Mouse (Mus musculus) heart, embryonic 12.5 days (tissue): ENCODE data around the gene Pcyt2. TPM values are rescaled to one million over a fixed set of nuclear protein-coding genes. Genes with fewer than 3 reads are reported as not detected.
"Not testable (repeated sequence)": the region's sequence is repeated elsewhere in the genome, so short reads cannot be mapped to it uniquely, and the experiment has no call there.

Source experiments
- ATAC-seq: fragments of 200-750 bp; cut with Nextera tagmentation; 2 replicates; pipeline ENCODE4 v1.8.0; 2017; ENCODE audit warnings: moderate TSS enrichment, moderate library complexity; ENCODE audit not compliant: insufficient number of reproducible peaks, low FRiP score
- H3K27ac ChIP-seq: fragments of 300-500 bp; sonication (generic); 2 replicates; pipeline ENCODE4 v1.5.1; 2016; ENCODE audit warnings: mild to moderate bottlenecking, moderate library complexity; ENCODE audit not compliant: poor library complexity, severe bottlenecking
- H3K27me3 ChIP-seq: fragments of 300-500 bp; sonication (generic); replicated peaks from 2 replicates; pipeline ENCODE4 v1.6.1; 2016; ENCODE audit warnings: mild to moderate bottlenecking, moderate library complexity
- H3K36me3 ChIP-seq: fragments of 300-500 bp; sonication (generic); 2 replicates; pipeline ENCODE4 v1.6.1; 2016; ENCODE audit warnings: mild to moderate bottlenecking, moderate library complexity
- H3K4me1 ChIP-seq: fragments of 300-500 bp; sonication (generic); replicated peaks from 2 replicates; pipeline ENCODE4 v1.6.1; 2016; ENCODE audit warnings: mild to moderate bottlenecking
- H3K4me2 ChIP-seq: fragments of 300-500 bp; sonication (generic); 2 replicates; pipeline ENCODE4 v1.6.1; 2016; ENCODE audit warnings: mild to moderate bottlenecking, moderate library complexity
- H3K4me3 ChIP-seq: fragments of 300-500 bp; sonication (generic); 2 replicates; pipeline ENCODE4 v1.5.1; 2016; ENCODE audit warnings: mild to moderate bottlenecking
- H3K9ac ChIP-seq: fragments of 300-500 bp; sonication (generic); 2 replicates; pipeline ENCODE4 v1.6.1; 2016; ENCODE audit warnings: mild to moderate bottlenecking, moderate library complexity
- H3K9me3 ChIP-seq: fragments of 300-500 bp; sonication (generic); replicated peaks from 2 replicates; pipeline ENCODE4 v1.6.1; 2016; ENCODE audit warnings: mild to moderate bottlenecking, moderate library complexity
- WGBS: fragments of 180-500 bp; shearing (Covaris S2); methylation state at CpG from one replicate; pipeline ENCODE4 v1.1.7; 2016; 5-methylcytosine and 5-hydroxymethylcytosine counted together
- polyA plus RNA-seq: library from polyadenylated mRNA; unstranded; fragments of >200 nt; fragmentation: Nextera tagmentation; extraction: Ambion mirVana; gene quantifications from 2 replicates; pipeline ENCODE4 v1.2.1, GENCODE M21; 2016

The Pcyt2 gene
- polyA plus RNA-seq, 1 experiment from 2014 or later = 82.9 TPM

- Histone ChIP-seq H3K4me2 (peak within 1 kb of the TSS; percentile 100), H3K4me3 (peak within 1 kb of the TSS; percentile 100), H3K9ac (peak within 1 kb of the TSS; percentile 100), H3K4me1 (peaks cover 24% of the 10 kb centered on the region), H3K27ac (peak within 1 kb of the TSS; percentile 91), H3K9me3 (no peaks in the 10 kb centered on the region), H3K36me3 (peaks cover 64% of the 10 kb centered on the region), H3K27me3 (no peaks in the 10 kb centered on the region)
- under 1% methylated on average over 88 of the region's 88 CpGs for WGBS
- ATAC-seq = peak; percentile 98
Measured at GRCm38 (mm10) chr11:120598283-120598989, 19.3 kb downstream of the Pcyt2 start, which contains the start of the genes Alyref and Anapc11. Gene Alyref, minus strand, starts transcription at chr11:120598365. Gene Anapc11, plus strand, starts transcription at chr11:120598421.

DNA sequence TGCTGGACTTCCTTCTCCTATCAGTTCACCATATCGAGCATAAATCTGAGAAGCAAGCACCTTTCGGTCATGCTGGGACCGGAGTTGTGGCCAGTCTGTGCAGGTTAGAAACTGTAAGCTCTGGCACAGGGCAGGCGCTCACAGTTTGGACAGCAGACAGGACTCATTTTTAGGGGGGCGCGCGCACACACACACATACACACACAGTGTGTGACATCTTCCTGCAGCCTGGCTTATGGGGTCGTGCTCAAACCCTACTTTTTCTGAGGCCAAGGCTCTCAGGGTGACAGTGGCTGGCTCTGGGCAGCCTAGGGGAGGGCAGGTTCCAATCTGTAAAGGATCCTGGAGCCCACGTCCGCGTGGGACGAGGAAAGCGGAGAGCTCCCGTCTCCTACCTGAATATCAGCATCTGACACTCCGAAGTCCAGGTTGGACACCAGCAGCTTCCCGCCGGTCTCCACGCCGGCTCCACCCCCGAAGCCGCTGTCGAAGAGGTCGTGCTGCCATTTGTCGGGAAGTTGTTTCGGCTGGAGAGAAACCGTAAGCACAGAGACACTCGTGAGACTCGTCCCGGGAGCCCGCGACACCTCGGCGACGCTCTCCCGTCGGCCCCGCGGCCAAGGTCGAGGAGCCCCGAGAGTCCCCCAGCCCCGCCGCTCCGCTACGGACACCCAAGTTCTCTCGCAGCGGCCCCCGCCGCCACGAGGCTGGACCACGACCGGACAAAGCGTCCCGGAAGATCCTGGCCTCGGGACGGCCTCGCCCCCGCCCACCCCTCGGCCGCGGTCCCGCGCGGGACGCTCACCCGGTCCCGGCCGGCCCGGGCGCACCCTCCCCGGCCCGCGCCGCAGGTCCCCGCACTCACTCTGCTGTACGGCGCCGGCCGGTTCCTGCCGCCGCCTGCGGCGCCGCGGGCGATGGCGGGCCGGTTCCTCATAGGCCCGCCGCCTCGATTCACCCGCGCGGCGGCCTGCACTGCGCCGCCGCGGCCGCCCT lies 20.2 kb downstream of the Pcyt2 start:
- H3K4me2 ChIP-seq = peak overlapping the region; percentile 100
- H3K27ac ChIP-seq = peak overlapping the region; percentile 91
- H3K4me3 ChIP-seq = peak overlapping the region; percentile 100
- H3K36me3 ChIP-seq = peaks cover 62% of the 10 kb centered on the region
- H3K9me3 ChIP-seq = no peaks in the 10 kb centered on the region
- H3K9ac ChIP-seq = peak overlapping the region; percentile 100
- peaks cover 24% of the 10 kb centered on the region for H3K4me1 ChIP-seq
- no peaks in the 10 kb centered on the region for H3K27me3 ChIP-seq
- 5% methylated on average over 99 of the region's 99 CpGs for WGBS
- ATAC-seq = peak; percentile 49

DNA sequence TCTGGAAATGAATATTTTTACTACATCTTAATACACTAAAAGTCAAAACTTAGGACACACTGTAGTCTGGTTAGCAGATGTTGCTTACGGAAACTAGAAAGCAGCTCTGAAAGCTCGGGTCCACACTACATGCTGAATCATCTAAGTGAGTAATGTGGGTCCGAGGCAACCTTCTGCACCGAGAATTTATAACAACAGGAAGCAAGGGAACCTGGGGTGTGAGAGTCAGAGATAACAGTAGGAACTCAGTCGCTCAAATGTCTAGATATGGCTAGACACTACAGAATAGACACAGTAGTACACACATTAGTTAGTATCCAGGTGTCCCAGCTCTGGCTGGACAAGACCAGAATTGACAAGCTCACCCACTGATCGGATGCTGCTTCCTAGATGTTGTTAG lies 29.2 kb downstream of the Pcyt2 start:
- H3K4me3 ChIP-seq = no peak overlapping the region
- no peak overlapping the region for H3K27ac ChIP-seq
- no peak for ATAC-seq
- no peaks in the 10 kb centered on the region for H3K27me3 ChIP-seq
- no peaks in the 10 kb centered on the region; the same call in 1 of the 2 replicates for H3K9me3 ChIP-seq
- H3K9ac ChIP-seq = no peak overlapping the region
- H3K4me1 ChIP-seq = no peaks in the 10 kb centered on the region
- H3K4me2 ChIP-seq = no peak overlapping the region
- 78% methylated on average over 6 of the region's 6 CpGs for WGBS
- peaks cover 92% of the 10 kb centered on the region for H3K36me3 ChIP-seq

DNA sequence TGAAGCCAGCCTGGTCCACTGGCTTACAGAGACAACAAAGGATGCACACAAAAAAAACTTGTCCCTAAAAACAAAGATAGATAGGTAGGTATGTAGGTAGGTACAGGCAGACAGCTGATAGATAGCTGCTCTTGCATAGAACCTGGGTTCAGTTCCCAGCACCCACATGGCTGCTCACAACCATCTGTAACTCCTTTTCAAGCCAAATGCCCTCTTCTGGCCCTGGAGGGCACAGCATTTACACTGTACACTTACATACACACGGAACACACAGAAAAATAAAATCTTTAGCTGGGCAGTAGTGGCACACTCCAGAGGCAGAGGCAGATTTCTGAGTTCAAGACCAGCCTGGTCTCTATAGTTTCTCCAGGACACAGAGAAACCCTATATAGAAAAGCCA lies 33.8 kb downstream of the Pcyt2 start:
- H3K4me2 ChIP-seq = no peak overlapping the region
- WGBS = 92% methylated on average over 1 of the region's 1 CpGs
- ATAC-seq = no peak
- peaks cover 24% of the 10 kb centered on the region for H3K4me1 ChIP-seq
- peaks cover 64% of the 10 kb centered on the region for H3K36me3 ChIP-seq
- H3K9ac ChIP-seq = no peak overlapping the region
- no peak overlapping the region for H3K27ac ChIP-seq
- H3K4me3 ChIP-seq = no peak overlapping the region
- no peaks in the 10 kb centered on the region; the same call in 1 of the 2 replicates for H3K9me3 ChIP-seq
- H3K27me3 ChIP-seq = no peaks in the 10 kb centered on the region

- WGBS = 80% methylated on average over 2 of the region's 2 CpGs
- H3K27ac ChIP-seq = not testable (repeated sequence)
Measured at GRCm38 (mm10) chr11:120582982-120583293, 34.8 kb downstream of the Pcyt2 start.

GRCm38 (mm10) chr11:120582268-120582981 lies 35.3 kb downstream of the Pcyt2 start:
- Histone ChIP-seq H3K9me3 (no peaks in the 10 kb centered on the region; the same call in 1 of the 2 replicates), H3K27me3 (no peaks in the 10 kb centered on the region), H3K36me3 (peaks cover 66% of the 10 kb centered on the region), H3K27ac (peak overlapping the region; percentile 93; the same call in 1 of the 2 replicates), H3K4me3 (peak overlapping the region; percentile 92), H3K4me1 (peaks cover 30% of the 10 kb centered on the region), H3K4me2 (peak overlapping the region; percentile 91), H3K9ac (peak overlapping the region; percentile 98; the same call in 1 of the 2 replicates)
- WGBS = 72% methylated on average over 8 of the region's 8 CpGs
- ATAC-seq = no peak

More at GRCm38 (mm10) chr11:120582982-120583293, 34.8 kb downstream of the Pcyt2 start:
- Histone ChIP-seq H3K4me1 (peaks cover 30% of the 10 kb centered on the region), H3K36me3 (peaks cover 66% of the 10 kb centered on the region)
- not testable (repeated sequence) for H3K9ac ChIP-seq, H3K4me2 ChIP-seq, H3K9me3 ChIP-seq, H3K27me3 ChIP-seq, ATAC-seq, H3K4me3 ChIP-seq

GRCm38 (mm10) chr11:120581490-120582267 lies 36.1 kb downstream of the Pcyt2 start, which contains the start of gene Arhgdia:
Gene Arhgdia, minus strand, starts transcription at chr11:120581624.
- ATAC-seq = peak; percentile 67
- H3K27ac ChIP-seq = peak within 1 kb of the TSS; percentile 93
- no peaks in the 10 kb centered on the region; the same call in 1 of the 2 replicates for H3K9me3 ChIP-seq
- peak within 1 kb of the TSS; percentile 92 for H3K4me3 ChIP-seq
- no peaks in the 10 kb centered on the region for H3K27me3 ChIP-seq
- peaks cover 66% of the 10 kb centered on the region for H3K36me3 ChIP-seq
- peaks cover 30% of the 10 kb centered on the region for H3K4me1 ChIP-seq
- WGBS = 4% methylated on average over 73 of the region's 75 CpGs
- H3K4me2 ChIP-seq = peak within 1 kb of the TSS; percentile 91
- H3K9ac ChIP-seq = peak within 1 kb of the TSS; percentile 98

GRCm38 (mm10) chr11:120580871-120581331 lies 36.8 kb downstream of the Pcyt2 start:
- Histone ChIP-seq H3K27me3 (no peaks in the 10 kb centered on the region), H3K9ac (peak overlapping the region; percentile 98), H3K36me3 (peaks cover 59% of the 10 kb centered on the region), H3K4me3 (peak overlapping the region; percentile 92), H3K27ac (peak overlapping the region; percentile 93), H3K4me2 (peak overlapping the region; percentile 91), H3K9me3 (no peaks in the 10 kb centered on the region; the same call in 1 of the 2 replicates), H3K4me1 (peaks cover 30% of the 10 kb centered on the region)
- ATAC-seq = peak; percentile 76
- WGBS = 0% methylated on average over 44 of the region's 44 CpGs

DNA sequence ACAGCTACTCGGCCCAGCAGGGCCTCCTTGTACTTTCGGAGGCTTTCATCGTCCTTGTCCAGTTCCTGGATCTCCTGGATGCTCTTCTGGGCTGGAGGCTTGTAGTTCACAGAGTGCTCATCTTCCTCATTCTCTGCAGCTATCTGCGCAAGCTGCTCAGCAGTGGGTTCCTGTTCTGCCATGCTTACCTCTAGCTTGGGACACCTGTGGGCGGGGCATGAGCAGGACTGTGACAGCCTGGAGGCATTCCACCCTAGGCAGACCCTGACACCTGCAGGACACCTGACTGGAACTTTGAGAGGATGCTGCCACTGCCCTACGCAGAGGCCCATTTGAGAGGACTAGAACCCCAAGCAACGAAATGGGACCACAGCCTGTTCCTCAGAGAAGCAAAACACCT lies 37.5 kb downstream of the Pcyt2 start:
- Histone ChIP-seq H3K27me3 (no peaks in the 10 kb centered on the region), H3K4me1 (peaks cover 30% of the 10 kb centered on the region), H3K4me2 (peak overlapping the region; percentile 91), H3K9me3 (no peaks in the 10 kb centered on the region; the same call in 1 of the 2 replicates), H3K36me3 (peaks cover 51% of the 10 kb centered on the region), H3K27ac (peak overlapping the region; percentile 93), H3K9ac (peak overlapping the region; percentile 98), H3K4me3 (peak overlapping the region; percentile 92)
- 55% methylated on average over 7 of the region's 7 CpGs for WGBS
- ATAC-seq = no peak
